Mouse (Mus musculus): ENCODE results near the gene Tmem184a. TPM values are rescaled to one million over a fixed set of nuclear protein-coding genes. Genes with fewer than 3 reads are reported as not detected.

The Tmem184a gene
- polyA plus RNA-seq, 2 experiments = 5.9 to 6.1 TPM

GRCm38 (mm10) chr5:139775216-139775926, 44.3 kb downstream of the Tmem184a start, which contains the start of gene Ints1:
Gene Ints1 (minus strand): TSS chr5:139775674.
- H3K9me3 ChIP-seq (ENCODE audit: control insufficient read depth, low read length) = no peaks in the 10 kb centered on the region
- peaks cover 32% of the 10 kb centered on the region for H3K36me3 ChIP-seq (ENCODE audit: control insufficient read depth, insufficient read depth, low read length)
- peak; percentile 94 for ATAC-seq (ENCODE audit: low FRiP score, low read depth)
- H3K27ac ChIP-seq (replicated peaks; ENCODE audit: low read depth, low read length) = no peak within 1 kb of the TSS
- H3K4me3 ChIP-seq (replicated peaks; ENCODE audit: low read length) = peak within 1 kb of the TSS; percentile 99
- peak; percentile 99 for DNase-seq (ENCODE audit: low spot score)
- no peaks in the 10 kb centered on the region for H3K27me3 ChIP-seq (ENCODE audit: control insufficient read depth, insufficient read depth, low read length)
- no peaks in the 10 kb centered on the region; the same call in 1 of the 2 replicates for H3K4me1 ChIP-seq (ENCODE audit: control insufficient read depth, insufficient read depth, low read length)
- H3K4me2 ChIP-seq (replicated peaks; ENCODE audit: low read depth, low read length, severe bottlenecking) = peak within 1 kb of the TSS; percentile 77
- 0 out of 2 replicates have a peak, but pooled peaks have one; percentile 30 for TF ChIP-seq POLR2A (IDR thresholded peaks at IDR 0.05; ENCODE audit: borderline replicate concordance, extremely low read depth, insufficient read depth, insufficient read length)
- peak within 1 kb of the TSS; percentile 81 for H3K9ac ChIP-seq (ENCODE audit: low read depth, low read length, severe bottlenecking)
- under 1% methylated on average over 55 of the region's 55 CpGs for WGBS

GRCm38 (mm10) chr5:139768216-139768615, 51.5 kb downstream of the Tmem184a start:
- no peak for ATAC-seq (ENCODE audit: low FRiP score, low read depth)

GRCm38 (mm10) chr5:139764296-139764695, 55.4 kb downstream of the Tmem184a start:
- Histone ChIP-seq H3K27me3 (ENCODE audit: control insufficient read depth, insufficient read depth, low read length) (no peaks in the 10 kb centered on the region), H3K9me3 (ENCODE audit: control insufficient read depth, low read length) (no peaks in the 10 kb centered on the region), H3K4me3 (replicated peaks; ENCODE audit: low read length) (no peak overlapping the region), H3K4me2 (replicated peaks; ENCODE audit: low read depth, low read length, severe bottlenecking) (no peak overlapping the region), H3K36me3 (ENCODE audit: control insufficient read depth, insufficient read depth, low read length) (peaks cover 96% of the 10 kb centered on the region), H3K9ac (ENCODE audit: low read depth, low read length, severe bottlenecking) (no peak overlapping the region), H3K4me1 (ENCODE audit: control insufficient read depth, insufficient read depth, low read length) (no peaks in the 10 kb centered on the region), H3K27ac (replicated peaks; ENCODE audit: low read depth, low read length) (no peak overlapping the region)
- no peak for TF ChIP-seq POLR2A (IDR thresholded peaks at IDR 0.05; ENCODE audit: borderline replicate concordance, extremely low read depth, insufficient read depth, insufficient read length)
- WGBS = 86% methylated on average over 11 of the region's 11 CpGs
- ATAC-seq (ENCODE audit: low FRiP score, low read depth) (no peak), DNase-seq (ENCODE audit: low spot score) (no peak)

More at GRCm38 (mm10) chr5:139768216-139768615, 51.5 kb downstream of the Tmem184a start:
- Histone ChIP-seq H3K27ac (replicated peaks; ENCODE audit: low read depth, low read length) (no peak overlapping the region), H3K27me3 (ENCODE audit: control insufficient read depth, insufficient read depth, low read length) (no peaks in the 10 kb centered on the region), H3K4me2 (replicated peaks; ENCODE audit: low read depth, low read length, severe bottlenecking) (no peak overlapping the region), H3K9me3 (ENCODE audit: control insufficient read depth, low read length) (no peaks in the 10 kb centered on the region), H3K4me3 (replicated peaks; ENCODE audit: low read length) (no peak overlapping the region), H3K36me3 (ENCODE audit: control insufficient read depth, insufficient read depth, low read length) (peaks cover 93% of the 10 kb centered on the region), H3K9ac (ENCODE audit: low read depth, low read length, severe bottlenecking) (no peak overlapping the region), H3K4me1 (ENCODE audit: control insufficient read depth, insufficient read depth, low read length) (no peaks in the 10 kb centered on the region)
- no peak for DNase-seq (ENCODE audit: low spot score)
- TF ChIP-seq POLR2A (IDR thresholded peaks at IDR 0.05; ENCODE audit: borderline replicate concordance, extremely low read depth, insufficient read depth, insufficient read length) = no peak
- WGBS = 93% methylated on average over 8 of the region's 8 CpGs

- peaks cover 98% of the 10 kb centered on the region for H3K36me3 ChIP-seq (ENCODE audit: control insufficient read depth, insufficient read depth, low read length)
- 87% methylated on average over 16 of the region's 16 CpGs for WGBS
- H3K4me3 ChIP-seq (replicated peaks; ENCODE audit: low read length) = no peak overlapping the region
- ATAC-seq (ENCODE audit: low FRiP score, low read depth) (no peak), DNase-seq (ENCODE audit: low spot score) (no peak)
- no peak overlapping the region for H3K9ac ChIP-seq (ENCODE audit: low read depth, low read length, severe bottlenecking)
- no peak overlapping the region for H3K27ac ChIP-seq (replicated peaks; ENCODE audit: low read depth, low read length)
- TF ChIP-seq POLR2A (IDR thresholded peaks at IDR 0.05; ENCODE audit: borderline replicate concordance, extremely low read depth, insufficient read depth, insufficient read length) = no peak
- no peaks in the 10 kb centered on the region for H3K27me3 ChIP-seq (ENCODE audit: control insufficient read depth, insufficient read depth, low read length)
- no peaks in the 10 kb centered on the region for H3K9me3 ChIP-seq (ENCODE audit: control insufficient read depth, low read length)
- no peaks in the 10 kb centered on the region for H3K4me1 ChIP-seq (ENCODE audit: control insufficient read depth, insufficient read depth, low read length)
- H3K4me2 ChIP-seq (replicated peaks; ENCODE audit: low read depth, low read length, severe bottlenecking) = no peak overlapping the region
These were observed 61.6 kb downstream of the Tmem184a start for GRCm38 (mm10) chr5:139758096-139758495.

- DNase-seq (ENCODE audit: low spot score) (no peak), ATAC-seq (ENCODE audit: low FRiP score, low read depth) (no peak)
- H3K27ac ChIP-seq (replicated peaks; ENCODE audit: low read depth, low read length) = no peak overlapping the region
- H3K4me1 ChIP-seq (ENCODE audit: control insufficient read depth, insufficient read depth, low read length) = no peaks in the 10 kb centered on the region
- H3K27me3 ChIP-seq (ENCODE audit: control insufficient read depth, insufficient read depth, low read length) = no peaks in the 10 kb centered on the region
- no peak overlapping the region for H3K4me2 ChIP-seq (replicated peaks; ENCODE audit: low read depth, low read length, severe bottlenecking)
- 95% methylated on average over 2 of the region's 2 CpGs for WGBS
- H3K9me3 ChIP-seq (ENCODE audit: control insufficient read depth, low read length) = no peaks in the 10 kb centered on the region
- no peak overlapping the region for H3K4me3 ChIP-seq (replicated peaks; ENCODE audit: low read length)
- TF ChIP-seq POLR2A (IDR thresholded peaks at IDR 0.05; ENCODE audit: borderline replicate concordance, extremely low read depth, insufficient read depth, insufficient read length) = no peak
- H3K9ac ChIP-seq (ENCODE audit: low read depth, low read length, severe bottlenecking) = no peak overlapping the region
- peaks cover 98% of the 10 kb centered on the region for H3K36me3 ChIP-seq (ENCODE audit: control insufficient read depth, insufficient read depth, low read length)
These were observed 63.1 kb downstream of the Tmem184a start for GRCm38 (mm10) chr5:139756586-139756985.
